Mouse (Mus musculus): Measurements from ENCODE around the gene Hspb1.

DNA sequence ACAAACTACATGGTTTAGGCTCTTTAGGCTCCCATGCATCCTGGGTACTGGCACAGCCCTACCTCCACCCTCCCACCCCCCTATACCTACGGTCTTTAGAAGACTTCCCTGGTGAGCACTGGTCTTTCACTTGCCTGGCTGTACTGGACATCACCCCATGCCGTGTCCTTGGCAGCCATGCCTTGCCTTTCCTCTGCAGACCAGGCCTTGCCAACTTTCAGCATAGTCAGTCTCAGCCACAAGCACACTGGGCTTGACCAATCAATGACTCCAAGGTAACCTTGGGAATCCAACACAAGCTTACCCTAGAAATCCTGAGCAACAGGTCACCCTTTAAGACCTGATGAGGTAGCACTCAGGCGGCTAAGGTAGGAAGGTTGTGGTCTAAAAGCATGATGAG lies 28.9 kb downstream of the Hspb1 start:
- TF ChIP-seq CTCF (IDR thresholded peaks at IDR 0.05; ENCODE audit: low read depth, low read length): no peak
- TF ChIP-seq TAL1 (conservative IDR thresholded peaks at IDR 0.05; ENCODE audit: low read depth, low read length): no peak
- TF ChIP-seq GATA1 (IDR thresholded peaks at IDR 0.05; ENCODE audit: borderline replicate concordance, low read length): no peak

Measured in G1E (cell line).